Mouse (Mus musculus) forebrain, postnatal 0 days (tissue): Measurements from ENCODE around the gene Pafah1b2. TPM values are rescaled to one million over a fixed set of nuclear protein-coding genes. Genes with fewer than 3 reads are reported as not detected.

Source experiments
- ATAC-seq: fragments of 200-750 bp; cut with Nextera tagmentation; 2 replicates; pipeline ENCODE4 v1.8.0; 2017; ENCODE audit warnings: mild to moderate bottlenecking, moderate library complexity
- DNase-seq: peaks from one replicate; pipeline ENCODE4 v3.0.0-alpha.2; 2015
- H3K27ac ChIP-seq: fragments of 300-500 bp; sonication (generic); 2 replicates; pipeline ENCODE4 v1.5.1; 2014; ENCODE audit warnings: low read depth, mild to moderate bottlenecking, antibody characterized with exemption, low read length, moderate library complexity, mixed read lengths
- H3K27me3 ChIP-seq: fragments of 300-500 bp; sonication (generic); 2 replicates; pipeline ENCODE4 v1.6.1; 2014; ENCODE audit warnings: mild to moderate bottlenecking, low read length, mixed read lengths; ENCODE audit not compliant: insufficient read depth
- H3K36me3 ChIP-seq: fragments of 300-500 bp; sonication (generic); 2 replicates; pipeline ENCODE4 v1.6.1; 2014; ENCODE audit warnings: mild to moderate bottlenecking, moderate library complexity; ENCODE audit not compliant: insufficient read depth
- H3K4me1 ChIP-seq: fragments of 300-500 bp; sonication (generic); 2 replicates; pipeline ENCODE4 v1.6.1; 2014; ENCODE audit warnings: antibody characterized with exemption; ENCODE audit not compliant: insufficient read depth
- H3K4me2 ChIP-seq: fragments of 300-500 bp; sonication (generic); 2 replicates; pipeline ENCODE4 v1.6.1; 2014; ENCODE audit warnings: low read depth, mild to moderate bottlenecking, moderate library complexity
- H3K4me3 ChIP-seq: fragments of 300-500 bp; sonication (generic); 2 replicates; pipeline ENCODE4 v1.5.1; 2014; ENCODE audit warnings: low read depth, low read length, mixed read lengths
- H3K9ac ChIP-seq: fragments of 300-500 bp; sonication (generic); 2 replicates; pipeline ENCODE4 v1.6.1; 2014; ENCODE audit warnings: mild to moderate bottlenecking
- H3K9me3 ChIP-seq: fragments of 300-500 bp; sonication (generic); 2 replicates; pipeline ENCODE4 v1.6.1; 2016; ENCODE audit warnings: low read length
- CTCF ChIP-seq: sonication (generic); IDR thresholded peaks from 2 replicates; pipeline ENCODE4 v1.5.1; 2016; ENCODE audit warnings: antibody characterized with exemption, control low read depth, low read depth
- WGBS: fragments of 180-500 bp; shearing (Covaris S2); extraction: QIAGEN DNeasy Blood & Tissue Kit; methylation state at CpG from one replicate; pipeline ENCODE4 v1.1.7; 2014; 5-methylcytosine and 5-hydroxymethylcytosine counted together
- polyA plus RNA-seq: library from polyadenylated mRNA; unstranded; fragments of >200 nt; fragmentation: Nextera tagmentation; extraction: Ambion mirVana; gene quantifications from 2 replicates; pipeline ENCODE4 v1.2.1, GENCODE M21; 2015
- total RNA-seq: library from RNA; depleted of rRNA; stranded (reverse); fragments of >200 nt; gene quantifications from 2 replicates; pipeline ENCODE4 v1.2.3, GENCODE M21; 2014

The Pafah1b2 gene
- total and polyA plus RNA-seq, 2 experiments from 2014 or later: 258 to 354 TPM

GRCm38 (mm10) chr9:45983676-45984408 lies 28.6 kb downstream of the Pafah1b2 start:
- Histone ChIP-seq H3K4me3 (peak overlapping the region; percentile 97), H3K9ac (peak overlapping the region; percentile 86), H3K27me3 (no peaks in the 10 kb centered on the region), H3K4me2 (peak overlapping the region; percentile 92), H3K27ac (peak overlapping the region; percentile 90), H3K9me3 (no peaks in the 10 kb centered on the region), H3K36me3 (0 out of 2 replicates have a peak, but pooled peaks cover 1% of the 10 kb centered on the region), H3K4me1 (peaks cover 11% of the 10 kb centered on the region; the same call in 1 of the 2 replicates)
- peak; percentile 40 for DNase-seq
- under 1% methylated on average over 23 of the region's 23 CpGs for WGBS
- no peak for ATAC-seq
- peak; percentile 39 for TF ChIP-seq CTCF

- Histone ChIP-seq H3K36me3 (peaks cover 5% of the 10 kb centered on the region; the same call in 1 of the 2 replicates), H3K27ac (no peak overlapping the region), H3K9ac (no peak overlapping the region), H3K4me1 (peaks cover 11% of the 10 kb centered on the region; the same call in 1 of the 2 replicates), H3K4me2 (no peak overlapping the region), H3K4me3 (no peak overlapping the region), H3K27me3 (no peaks in the 10 kb centered on the region), H3K9me3 (no peaks in the 10 kb centered on the region)
- ATAC-seq (no peak), DNase-seq (no peak)
- TF ChIP-seq CTCF: peak; percentile 31
Measured at GRCm38 (mm10) chr9:45981331-45981730, 31.2 kb downstream of the Pafah1b2 start.

GRCm38 (mm10) chr9:45980611-45981010 lies 31.9 kb downstream of the Pafah1b2 start:
- Histone ChIP-seq H3K9ac (no peak overlapping the region), H3K36me3 (peaks cover 8% of the 10 kb centered on the region), H3K27me3 (no peaks in the 10 kb centered on the region), H3K4me3 (no peak overlapping the region), H3K27ac (no peak overlapping the region), H3K4me2 (no peak overlapping the region), H3K9me3 (no peaks in the 10 kb centered on the region), H3K4me1 (peaks cover 11% of the 10 kb centered on the region; the same call in 1 of the 2 replicates)
- 83% methylated on average over 1 of the region's 1 CpGs for WGBS
- TF ChIP-seq CTCF: no peak
- ATAC-seq (no peak), DNase-seq (no peak)

DNA sequence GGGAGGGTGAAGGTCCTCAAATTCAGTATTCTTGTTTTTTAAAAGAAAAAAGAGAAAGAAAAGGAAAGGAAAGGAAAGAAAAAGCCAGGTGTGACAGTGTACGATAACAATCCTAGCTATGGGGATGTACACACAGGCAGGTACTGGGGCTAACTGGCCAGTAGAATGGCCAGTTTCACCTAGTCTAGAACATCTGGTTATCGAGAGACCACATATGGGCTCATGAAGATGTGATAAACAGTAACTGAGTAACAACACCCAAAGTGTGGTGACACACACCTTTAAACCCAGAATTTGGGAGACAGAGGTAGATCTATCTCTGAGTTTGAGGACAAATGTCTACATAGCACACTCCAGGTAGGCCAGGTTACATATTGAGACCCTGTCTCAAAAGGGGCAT lies 32.7 kb downstream of the Pafah1b2 start:
- H3K9me3 ChIP-seq: no peaks in the 10 kb centered on the region
- WGBS: 91% methylated on average over 2 of the region's 2 CpGs
- no peak for TF ChIP-seq CTCF
- no peaks in the 10 kb centered on the region for H3K27me3 ChIP-seq
- peaks cover 13% of the 10 kb centered on the region for H3K36me3 ChIP-seq
- H3K9ac ChIP-seq: no peak overlapping the region
- H3K4me1 ChIP-seq: peaks cover 11% of the 10 kb centered on the region; the same call in 1 of the 2 replicates
- H3K4me2 ChIP-seq: no peak overlapping the region
- no peak overlapping the region for H3K27ac ChIP-seq
- ATAC-seq (no peak), DNase-seq (no peak)
- no peak overlapping the region for H3K4me3 ChIP-seq

- peaks cover 33% of the 10 kb centered on the region for H3K36me3 ChIP-seq
- no peaks in the 10 kb centered on the region for H3K9me3 ChIP-seq
- no peak overlapping the region for H3K4me2 ChIP-seq
- no peak for DNase-seq
- no peak overlapping the region for H3K27ac ChIP-seq
- no peak for ATAC-seq
- H3K4me3 ChIP-seq: no peak overlapping the region
- peak; percentile 36 for TF ChIP-seq CTCF
- H3K9ac ChIP-seq: no peak overlapping the region
- H3K27me3 ChIP-seq: no peaks in the 10 kb centered on the region
- WGBS: 75% methylated on average over 2 of the region's 2 CpGs
- peaks cover 6% of the 10 kb centered on the region; the same call in 1 of the 2 replicates for H3K4me1 ChIP-seq
Measured at GRCm38 (mm10) chr9:45976884-45977283, 35.6 kb downstream of the Pafah1b2 start.

DNA sequence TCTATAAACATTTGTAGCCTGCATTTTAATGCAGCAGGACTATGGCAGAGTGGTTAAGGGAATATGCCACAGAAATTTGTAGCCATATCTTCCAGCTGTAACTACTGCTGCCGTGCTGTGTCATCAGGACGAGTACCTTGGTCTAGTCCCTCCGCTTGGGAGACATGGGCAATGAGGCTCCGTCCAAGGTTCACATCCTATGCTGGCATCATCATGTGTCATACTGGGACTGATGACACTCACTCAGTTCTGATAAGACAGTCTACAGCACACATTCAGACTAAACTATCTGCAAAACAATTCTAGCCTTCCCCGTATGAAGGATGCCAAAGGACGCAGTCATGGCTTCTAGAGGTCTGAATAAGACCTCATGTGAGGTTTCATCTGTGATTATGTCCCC lies 48.9 kb downstream of the Pafah1b2 start:
- Histone ChIP-seq H3K36me3 (peaks cover 53% of the 10 kb centered on the region), H3K4me2 (no peak overlapping the region), H3K4me3 (no peak overlapping the region), H3K27me3 (no peaks in the 10 kb centered on the region), H3K27ac (no peak overlapping the region), H3K4me1 (no peaks in the 10 kb centered on the region), H3K9me3 (no peaks in the 10 kb centered on the region), H3K9ac (no peak overlapping the region)
- ATAC-seq (no peak), DNase-seq (no peak)
- 89% methylated on average over 6 of the region's 6 CpGs for WGBS
- no peak for TF ChIP-seq CTCF

- no peak overlapping the region for H3K4me3 ChIP-seq
- no peak for DNase-seq
- 79% methylated on average over 2 of the region's 2 CpGs for WGBS
- no peaks in the 10 kb centered on the region for H3K27me3 ChIP-seq
- H3K4me2 ChIP-seq: no peak overlapping the region
- no peak overlapping the region for H3K27ac ChIP-seq
- H3K36me3 ChIP-seq: peaks cover 44% of the 10 kb centered on the region
- no peaks in the 10 kb centered on the region for H3K4me1 ChIP-seq
- TF ChIP-seq CTCF: no peak
- no peaks in the 10 kb centered on the region for H3K9me3 ChIP-seq
- H3K9ac ChIP-seq: no peak overlapping the region
- ATAC-seq: no peak
Measured at GRCm38 (mm10) chr9:45961855-45962254, 50.6 kb downstream of the Pafah1b2 start.
